ENCODE assay signal across 10 mouse cellular contexts in genomic region chr12:91774811-91775284, GRCm38 (mm10). TPM values are rescaled to one million over a fixed set of nuclear protein-coding genes. Genes with fewer than 3 reads are reported as not detected.
DNase-seq lines count a peak whose midpoint lies in the region; ATAC-seq and TF ChIP-seq lines count a peak whose summit lies in the region.
"Had no signal": no experiment of that assay in that cellular context is flagged by ENCODE, and none has a peak within 500 bp of the region (broad histone marks: within the 10 kb centered on the region; RNA-seq: fewer than 3 reads in every experiment).

No protein-coding gene starts in this region.

- H3K27me3 ChIP-seq in liver, adult 2 months (ENCODE audit: control insufficient read depth, insufficient read depth, low read length): no peaks in the 10 kb centered on the region
- H3K27me3 ChIP-seq: embryonic facial prominence, embryonic 15.5 days had no signal

- peaks cover 4% of the 10 kb centered on the region for H3K4me1 ChIP-seq in liver, adult 2 months (ENCODE audit: control insufficient read depth, insufficient read depth, low read length)

- H3K36me3 ChIP-seq in liver, adult 2 months (ENCODE audit: control insufficient read depth, insufficient read depth, low read length): no peaks in the 10 kb centered on the region
- H3K36me3 ChIP-seq: embryonic facial prominence, embryonic 15.5 days; limb, embryonic 12.5 days had no signal

- TF ChIP-seq CTCF in liver, adult 2 months (IDR thresholded peaks at IDR 0.05; ENCODE audit: low read depth, low read length): no peak

- H3K27ac ChIP-seq in liver, adult 2 months (replicated peaks; ENCODE audit: insufficient read depth, low read depth, low read length): no peak overlapping the region
- H3K27ac ChIP-seq: embryonic facial prominence, embryonic 15.5 days; limb, embryonic 12.5 days had no signal

- WGBS in liver, adult 2 months: 25% methylated on average over 8 of the region's 8 CpGs

- DNase-seq in liver, adult 2 months (ENCODE audit: extremely low read depth, low read depth, low spot score): peak; percentile 34
- DNase-seq in liver: no peak
- peak; percentile 8 for DNase-seq in adipocyte (ENCODE audit: low spot score)
- peak; percentile 74 for DNase-seq in gastrocnemius, postnatal 14 days
- no peak for DNase-seq in kidney, adult 18-20 months
- no peak for DNase-seq in lung, postnatal 4 days
- DNase-seq: right cerebral cortex, postnatal 14 days had no signal

- no peak overlapping the region for H3K4me3 ChIP-seq in liver, adult 2 months (ENCODE audit: insufficient read depth, low read depth, low read length)
- H3K4me3 ChIP-seq: embryonic facial prominence, embryonic 15.5 days; limb, embryonic 12.5 days had no signal

- H3K79me2 ChIP-seq in liver, adult 2 months (ENCODE audit: control insufficient read depth, insufficient read depth, low read length): peaks cover 22% of the 10 kb centered on the region; the same call in 1 of the 2 replicates

- peak; percentile 34 for ATAC-seq in megakaryocyte progenitor cell, adult 5-6 weeks (replicated peaks; ENCODE audit: poor library complexity)

- intact Hi-C loops in gastrocnemius, postnatal 14 days (cut with DNase I; ENCODE audit: low total_unique reads): no loop called here

- no peak overlapping the region for H3K9ac ChIP-seq in liver, adult 2 months (ENCODE audit: low read depth, low read length)
- H3K9ac ChIP-seq: embryonic facial prominence, embryonic 15.5 days; limb, embryonic 12.5 days had no signal

- TF ChIP-seq POLR2A in liver, adult 2 months (IDR thresholded peaks at IDR 0.05; ENCODE audit: extremely low read depth, insufficient read depth, low read length): no peak

RNA-seq across cellular contexts. Expression of gene Ston2, which starts 13.3 kb away (rescaled TPM):
- total RNA-seq in liver, adult 2 months (2014; rRNA removed): 4.6 and 6.5 TPM in 2 replicates
- polyA plus RNA-seq in liver, adult 2 months (2012; rRNA removed): 9.3 and 11.4 TPM in 2 replicates
- 10 to 100 TPM; 29.0 to 32.3 TPM for total RNA-seq in gastrocnemius, postnatal 14 days (2021)
- total RNA-seq in megakaryocyte progenitor cell, adult 5-6 weeks (2015): 4.5 and 10.5 TPM in 2 replicates
- 2.4 and 5.4 TPM in 2 replicates for total RNA-seq in megakaryocyte progenitor cell, adult 5-6 weeks (2017)

Comparison
In these comparisons a context has a peak if more than half of its experiments do, and no peak if none do; other contexts are left out.
1. DNase-seq: peak in liver, adult 2 months (single experiment), adipocyte (single experiment) and gastrocnemius, postnatal 14 days (single experiment); none in liver (single experiment), kidney, adult 18-20 months (single experiment) and lung, postnatal 4 days (0 of 2).